Mouse (Mus musculus): ENCODE measurements around the gene Ptch1.

DNA sequence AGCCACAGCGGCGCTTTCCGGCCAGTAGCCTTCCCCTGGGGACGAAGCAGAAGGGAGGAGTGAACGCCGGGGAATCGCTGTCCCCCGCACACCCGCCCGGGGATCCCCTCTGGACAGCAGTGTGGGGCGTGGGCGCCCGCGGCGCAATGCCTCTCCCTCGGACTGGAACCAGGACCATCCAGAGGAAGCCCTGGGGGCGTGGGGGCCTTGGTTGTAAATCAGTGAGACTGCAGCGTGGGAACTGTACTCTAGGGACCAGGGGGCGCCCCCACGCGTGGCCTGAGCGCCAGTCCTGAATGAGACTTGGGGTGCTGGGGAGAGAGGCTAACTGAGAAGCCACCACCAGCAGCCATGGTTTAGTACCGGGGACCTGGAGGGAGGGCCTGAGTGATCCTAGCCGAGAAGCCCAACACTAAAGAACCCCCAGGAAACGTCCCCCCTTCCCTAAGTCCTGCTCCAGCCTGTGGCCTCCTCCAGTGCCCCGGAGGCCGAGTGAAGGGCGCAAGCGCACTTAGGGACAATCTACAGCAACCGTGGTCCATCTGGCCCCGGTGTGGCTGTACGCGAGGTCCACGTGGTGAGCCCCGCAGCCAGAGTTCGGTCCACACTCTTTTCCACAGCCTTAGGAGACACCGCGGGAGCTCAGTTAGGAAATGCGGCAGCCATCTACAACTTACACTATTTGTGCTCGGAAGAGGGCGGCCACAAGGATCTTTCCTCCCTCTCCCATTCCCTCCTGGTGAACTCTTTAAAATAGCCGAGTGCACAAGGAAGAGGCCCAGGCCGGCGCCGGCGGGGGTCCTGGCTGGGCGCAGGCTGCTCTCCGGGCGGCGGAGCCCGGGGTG, 9.4 kb downstream of the Ptch1 start:
- TF ChIP-seq CTCF (IDR thresholded peaks at IDR 0.05; ENCODE audit: borderline replicate concordance, insufficient read depth, low read depth, low read length) (no peak), POLR2A (IDR thresholded peaks at IDR 0.05; ENCODE audit: borderline replicate concordance, insufficient read depth, low read length) (no peak)
